Mouse (Mus musculus): Measurements from ENCODE around the gene Efna3.

Efna3 gene

DNA sequence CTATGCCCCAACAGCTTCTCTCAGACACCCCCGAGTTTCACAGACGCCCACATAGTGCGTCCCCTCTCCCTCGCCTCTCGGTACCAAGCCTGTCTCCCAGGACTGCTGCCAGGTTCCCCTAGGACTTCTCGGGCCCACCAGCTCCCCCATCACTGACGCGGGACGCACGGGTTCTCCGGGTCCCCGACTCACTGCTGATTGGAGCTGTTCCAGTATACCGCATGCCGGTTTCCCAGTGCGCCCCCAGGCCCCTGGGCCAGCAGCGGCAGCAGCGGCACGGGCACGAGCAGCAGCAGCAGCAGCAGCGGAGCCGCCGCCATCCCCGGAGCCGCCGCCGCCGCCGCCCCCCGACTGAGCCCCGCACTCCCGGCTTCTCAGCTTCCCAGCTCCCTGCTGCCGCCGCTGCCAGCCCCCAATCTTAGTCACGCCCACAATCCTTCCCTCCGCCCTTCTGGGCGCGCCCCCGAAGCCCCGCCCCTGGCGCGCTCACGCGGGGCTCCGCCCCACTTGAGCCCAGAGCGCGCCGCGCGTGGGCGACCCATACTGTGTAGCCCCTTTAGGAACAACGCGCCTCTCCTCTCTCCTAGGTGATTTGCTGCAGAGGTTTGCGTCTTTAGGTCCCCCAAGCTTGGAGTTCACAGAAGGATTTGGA is at the start of gene Efna3:
Gene Efna3, minus strand, starts transcription at position 452 of the 652 bp plus-strand sequence.
- CTCF ChIA-PET = interaction anchor here (0.7 kb wide), 1 partner anchor 200 kb away, joined by 4 read pairs; no protein-coding TSS in a partner anchor

- CTCF ChIA-PET = no interaction called here
Observed at GRCm38 (mm10) chr3:89367338-89367737, 44.6 kb upstream of the Efna3 start.

DNA sequence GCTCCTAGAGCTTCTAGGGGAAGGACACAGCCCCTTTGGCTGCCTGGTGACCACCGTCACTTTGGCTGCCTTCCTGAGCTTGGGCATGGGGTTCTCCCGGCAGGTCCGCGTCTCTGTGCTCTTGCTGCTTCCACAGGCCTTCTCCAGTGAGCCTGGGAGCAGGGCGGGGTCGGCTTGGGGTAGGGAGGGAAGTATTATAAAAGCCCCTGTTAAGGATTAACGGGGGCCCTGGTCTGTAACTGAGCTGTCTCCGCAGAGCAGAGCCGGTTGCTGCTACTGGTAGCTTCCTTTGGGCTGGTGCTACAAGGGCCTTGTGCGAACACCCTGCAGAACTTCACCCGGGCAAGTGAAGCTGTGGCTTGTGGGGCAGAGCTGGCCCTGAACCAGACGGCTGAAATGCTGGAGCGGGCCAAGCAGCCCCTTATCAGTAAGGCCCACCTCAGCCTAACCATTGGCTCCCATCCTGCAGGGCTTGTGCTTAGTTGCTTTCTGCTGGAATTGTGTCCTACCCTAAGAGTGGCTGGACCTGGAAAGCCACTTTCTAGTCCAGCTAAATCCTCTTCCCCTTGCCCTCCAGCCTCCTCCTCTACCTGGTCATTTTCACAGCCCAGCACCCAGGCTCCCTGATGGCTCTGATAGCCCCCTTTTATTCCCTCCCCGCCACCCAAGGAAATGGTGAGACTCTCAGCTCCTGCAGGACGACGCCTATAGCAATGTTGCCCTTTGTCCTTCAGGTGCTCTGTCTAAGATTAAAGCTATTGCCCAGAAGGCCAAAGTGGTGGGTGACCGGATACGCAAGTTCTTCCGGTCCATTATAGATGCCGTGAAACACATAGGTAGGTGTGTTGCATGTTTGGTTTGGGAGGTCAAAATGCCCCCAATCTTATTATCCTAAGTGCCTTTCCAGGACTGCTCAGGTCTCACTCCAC is 43.0 kb upstream of the Efna3 start:
- CTCF ChIA-PET = no interaction called here

GRCm38 (mm10) chr3:89365153-89365485 is 42.4 kb upstream of the Efna3 start, which contains the start of gene Dcst1:
Gene Dcst1 (minus strand): TSS chr3:89365253.
- CTCF ChIA-PET = no interaction called here

- CTCF ChIA-PET = no interaction called here
Observed at GRCm38 (mm10) chr3:89364631-89365030, 41.9 kb upstream of the Efna3 start.

GRCm38 (mm10) chr3:89361675-89362074 is 38.9 kb upstream of the Efna3 start, which contains the start of gene Dcst2:
Gene Dcst2 (plus strand): TSS chr3:89361975.
- CTCF ChIA-PET = no interaction called here

- CTCF ChIA-PET = interaction anchor here (0.5 kb wide), 1 partner anchor 121 kb away, joined by 3 read pairs; no protein-coding TSS in a partner anchor
Observed at GRCm38 (mm10) chr3:89360237-89360636, 37.5 kb upstream of the Efna3 start.

DNA sequence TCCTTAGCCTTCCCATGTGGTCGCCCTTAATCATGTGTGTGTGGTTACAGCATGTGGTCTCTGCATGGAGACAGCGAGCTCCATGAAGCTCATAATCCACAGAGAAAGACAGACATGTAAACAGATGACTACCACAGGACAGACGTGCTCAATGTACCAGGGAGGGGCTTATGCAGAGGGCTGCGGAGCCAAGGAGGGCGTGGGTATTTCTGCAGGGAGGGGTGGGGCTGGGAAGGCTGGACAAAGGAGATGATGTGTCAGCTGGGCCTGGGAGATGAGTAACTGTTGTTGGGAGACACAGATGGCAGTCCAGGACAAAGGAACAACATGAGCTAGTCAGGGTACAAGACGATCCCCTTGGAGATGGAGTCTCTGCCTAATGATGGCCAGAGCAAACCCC is 36.9 kb upstream of the Efna3 start:
- CTCF ChIA-PET = interaction anchor here (0.6 to 0.7 kb wide), 3 partner anchors 20 to 57 kb away, joined by 3 to 9 read pairs (median 5); no protein-coding TSS in a partner anchor

GRCm38 (mm10) chr3:89356029-89356428 is 33.3 kb upstream of the Efna3 start:
- CTCF ChIA-PET = no interaction called here

DNA sequence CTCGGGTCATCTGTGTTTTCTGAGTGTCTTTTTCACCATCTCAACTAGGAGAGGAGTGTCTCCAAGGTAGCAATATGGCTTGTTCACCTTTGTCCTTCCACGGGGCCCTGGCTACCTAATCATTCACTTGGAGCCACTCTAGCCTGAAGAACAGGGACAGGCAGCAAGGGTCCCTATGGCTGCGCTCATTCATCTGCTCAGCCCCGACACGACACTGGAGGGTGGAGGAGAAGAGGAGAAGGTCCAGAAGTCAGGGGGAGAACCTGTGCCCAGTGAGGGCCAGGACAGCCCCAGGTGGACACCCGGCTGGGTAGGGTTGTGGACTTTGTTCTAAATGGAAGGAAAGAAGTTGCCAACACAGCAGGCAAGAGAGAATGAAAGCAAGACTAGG is 32.7 kb upstream of the Efna3 start:
- CTCF ChIA-PET = no interaction called here

GRCm38 (mm10) chr3:89354816-89355511 is 32.2 kb upstream of the Efna3 start:
- CTCF ChIA-PET = interaction anchor here (0.6 to 1.1 kb wide), 2 partner anchors 23 to 123 kb away, joined by 3 to 6 read pairs; no protein-coding TSS in a partner anchor

DNA sequence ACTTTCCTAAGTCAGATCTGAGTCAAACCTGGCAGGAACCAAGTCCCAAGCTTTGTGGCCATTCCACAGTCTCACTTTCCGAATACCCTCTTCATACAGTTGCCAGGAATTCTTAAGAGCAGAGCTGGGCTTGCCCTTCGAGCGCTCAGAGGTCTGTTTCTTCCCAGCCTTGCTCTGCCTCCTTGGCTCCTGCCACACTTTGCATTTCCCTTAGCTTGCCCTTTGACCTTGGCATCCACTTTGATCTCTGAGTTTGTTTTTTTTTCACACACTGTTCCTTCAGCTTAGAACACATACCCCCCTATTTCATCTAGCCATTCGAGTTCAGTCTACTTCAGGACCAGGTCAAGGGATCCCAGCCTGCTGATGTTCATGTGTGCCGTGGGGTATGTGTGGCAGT is 28.5 kb upstream of the Efna3 start:
- CTCF ChIA-PET = interaction anchor here (0.7 to 1.1 kb wide), 3 partner anchors 18 to 161 kb away, joined by 3 to 4 read pairs (median 3); partner anchors contain the start of gene Efna1

- CTCF ChIA-PET = interaction anchor here (0.6 to 1.1 kb wide), 4 partner anchors 10 to 58 kb away, joined by 3 read pairs; no protein-coding TSS in a partner anchor
Observed at GRCm38 (mm10) chr3:89349869-89350501, 27.2 kb upstream of the Efna3 start, which contains the start of gene Adam15. Gene Adam15 (minus strand): TSS chr3:89349996.

- CTCF ChIA-PET = interaction anchor here (0.6 to 1.1 kb wide), 3 partner anchors 18 to 59 kb away, joined by 3 read pairs; no protein-coding TSS in a partner anchor
Observed at GRCm38 (mm10) chr3:89348911-89349868, 26.4 kb upstream of the Efna3 start.

DNA sequence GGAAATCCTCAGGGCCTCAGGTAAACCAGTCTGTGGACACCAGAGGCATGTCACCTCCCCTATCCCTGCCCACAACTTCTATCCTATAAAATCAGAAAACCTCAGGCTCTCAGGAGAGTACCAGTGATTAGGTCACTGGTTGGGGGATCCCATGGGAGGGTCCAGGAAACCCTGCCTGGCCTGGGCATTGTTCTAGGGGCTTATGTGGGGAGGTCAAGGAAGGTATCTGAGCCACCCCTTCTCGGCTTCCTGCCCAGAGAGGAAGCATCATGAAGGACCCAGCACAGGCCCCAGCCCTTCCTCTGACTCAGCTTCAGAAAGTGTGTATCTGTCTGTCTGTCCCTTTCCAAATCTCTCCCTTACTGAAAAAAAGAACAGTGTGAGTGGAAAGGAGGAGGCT is 25.2 kb upstream of the Efna3 start:
- CTCF ChIA-PET = interaction anchor here (0.5 kb wide), 1 partner anchor 30 kb away, joined by 3 read pairs; no protein-coding TSS in a partner anchor

DNA sequence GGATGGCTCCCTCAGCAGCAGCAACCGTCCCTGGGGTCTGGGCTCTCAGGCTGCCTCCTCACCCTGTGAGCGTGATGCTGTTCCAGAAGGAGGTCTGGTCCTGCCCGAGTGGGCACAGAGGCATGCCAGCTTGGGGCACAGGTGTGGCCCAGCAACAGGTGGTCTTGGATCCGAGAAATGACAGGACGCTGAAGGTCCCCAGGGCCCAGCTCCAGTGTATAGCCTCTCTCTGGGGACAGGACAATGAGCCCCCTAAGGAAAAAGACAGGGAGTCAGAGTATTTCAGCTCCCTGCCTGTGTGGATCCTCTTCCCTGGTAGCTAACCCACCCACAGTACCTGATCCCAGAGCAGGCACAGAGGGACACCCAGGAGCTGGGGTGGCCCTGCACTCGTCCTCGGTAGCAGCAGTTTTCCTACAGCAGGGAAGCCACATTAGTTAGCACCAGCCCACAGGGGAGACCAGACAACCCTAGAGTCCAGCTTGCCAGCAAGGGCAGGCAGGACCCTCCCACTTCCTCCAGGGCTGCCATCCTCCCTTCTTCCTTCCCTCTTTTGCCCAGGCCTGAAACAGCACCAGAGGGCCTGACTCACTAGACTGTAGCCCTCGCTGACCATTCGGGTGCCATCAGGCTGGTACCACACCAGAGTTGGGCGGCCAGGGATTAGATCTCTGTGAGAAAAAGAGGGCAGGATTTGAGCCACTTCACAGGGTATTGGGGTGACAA is 24.2 kb upstream of the Efna3 start:
- CTCF ChIA-PET = no interaction called here

DNA sequence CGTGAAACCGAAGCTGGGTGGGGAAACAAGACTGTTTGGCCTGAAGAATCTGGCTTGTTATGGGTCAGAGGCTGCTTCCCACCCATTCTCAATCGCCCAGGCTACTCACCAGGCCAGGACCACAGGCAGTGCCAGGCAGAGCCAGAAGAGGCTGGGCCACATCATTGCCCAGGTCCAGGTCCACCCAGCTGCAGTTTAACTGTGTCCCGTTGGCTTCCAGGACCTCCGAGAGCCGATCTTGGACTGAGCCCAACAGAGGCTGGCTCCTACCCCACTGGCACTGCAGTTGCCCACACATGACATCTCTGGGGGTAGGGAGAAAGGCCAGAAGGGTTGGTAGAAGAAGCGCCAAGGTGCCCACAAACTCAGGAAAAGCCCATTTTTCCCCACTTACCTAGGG is 20.5 kb upstream of the Efna3 start:
- CTCF ChIA-PET = interaction anchor here (0.5 kb wide), 1 partner anchor 22 kb away, joined by 3 read pairs; no protein-coding TSS in a partner anchor

- CTCF ChIA-PET = no interaction called here
Observed at GRCm38 (mm10) chr3:89341794-89342193, 19.0 kb upstream of the Efna3 start.

DNA sequence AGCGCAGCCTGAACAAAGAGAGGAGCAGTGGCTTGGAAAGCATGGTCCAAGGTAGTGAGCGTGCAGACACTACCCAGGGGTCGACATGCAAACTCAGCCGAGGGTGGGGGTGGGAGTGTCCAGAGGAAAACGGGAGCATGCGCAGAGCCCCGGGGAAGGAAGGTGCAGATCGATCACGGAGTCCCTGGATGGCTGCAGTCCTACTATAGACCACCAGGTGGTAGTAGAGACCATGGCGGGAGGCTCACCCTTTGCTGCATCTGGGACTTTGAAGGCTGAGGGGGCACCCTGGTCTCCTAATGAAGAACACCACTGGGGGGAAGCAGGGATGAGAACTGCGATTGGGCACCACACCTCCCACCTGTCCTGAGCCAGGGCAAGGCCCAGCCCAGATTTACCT is 17.7 kb upstream of the Efna3 start:
- CTCF ChIA-PET = interaction anchor here (0.9 kb wide), 1 partner anchor 144 kb away, joined by 3 read pairs; no protein-coding TSS in a partner anchor

Measured in spleen, embryonic (tissue).